Mouse (Mus musculus): ENCODE results near the gene Faap20. TPM values are rescaled to one million over a fixed set of nuclear protein-coding genes. Genes with fewer than 3 reads are reported as not detected.
"Not testable (repeated sequence)": the region's sequence is repeated elsewhere in the genome, so short reads cannot be mapped to it uniquely, and the experiment has no call there.

Gene Faap20
- polyA plus RNA-seq, 1 experiment from 2014 or later = 87.4 TPM

DNA sequence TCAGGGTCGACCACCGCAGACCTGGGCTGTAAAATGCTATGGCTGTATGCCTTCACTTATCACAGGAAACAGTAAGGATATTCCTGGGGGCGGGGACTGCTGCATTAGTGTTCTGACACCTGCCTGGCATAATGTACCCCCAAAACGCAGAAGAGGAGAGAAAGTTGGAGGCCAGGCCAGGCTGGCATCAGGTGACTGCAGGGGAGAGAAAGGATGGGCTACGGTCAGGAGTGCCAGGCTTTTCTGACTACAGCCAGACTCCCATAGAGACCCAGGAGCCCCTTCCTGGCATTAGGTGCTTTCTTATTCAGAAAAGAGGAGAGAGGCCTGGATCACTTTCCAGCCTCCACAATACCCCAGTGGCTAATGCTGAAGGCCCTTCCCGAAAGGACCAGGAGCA lies 10.1 kb upstream of the Faap20 start:
- Histone ChIP-seq H3K9ac (ENCODE audit: low read length) (no peak overlapping the region), H3K9me3 (replicated peaks; ENCODE audit: control insufficient read depth, low read length) (no peaks in the 10 kb centered on the region), H3K27me3 (replicated peaks; ENCODE audit: control insufficient read depth, insufficient read depth, low read length) (no peaks in the 10 kb centered on the region), H3K4me3 (ENCODE audit: low read depth, low read length) (no peak overlapping the region), H3K4me2 (ENCODE audit: low read length) (no peak overlapping the region), H3K4me1 (ENCODE audit: control insufficient read depth, insufficient read depth, low read length) (peaks cover 18% of the 10 kb centered on the region), H3K27ac (ENCODE audit: low read depth, low read length) (no peak overlapping the region), H3K36me3 (ENCODE audit: control insufficient read depth, insufficient read depth, low read length) (no peaks in the 10 kb centered on the region)
- DNase-seq (ENCODE audit: low spot score) = no peak
- no peak for ATAC-seq
- WGBS = 55% methylated on average over 6 of the region's 6 CpGs

DNA sequence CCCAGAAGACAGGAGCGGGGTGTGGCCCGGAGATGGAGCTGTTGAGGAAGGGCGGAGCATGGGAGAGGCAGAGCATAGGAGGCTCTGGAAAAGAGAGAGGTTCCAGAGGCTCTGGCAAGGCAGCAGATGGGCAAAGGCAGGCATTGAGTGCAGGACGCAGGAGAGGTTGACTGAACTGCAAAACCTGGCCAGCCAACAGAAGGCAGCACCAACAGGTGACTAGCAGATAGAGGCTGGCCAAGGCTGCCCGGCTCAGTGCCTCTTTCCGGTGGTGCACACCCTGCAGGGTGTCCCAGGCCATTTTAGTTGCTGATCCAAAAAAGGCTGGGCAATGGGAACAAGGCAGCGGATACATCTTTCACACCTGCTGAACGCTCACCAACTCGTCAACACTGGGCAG lies 7.8 kb upstream of the Faap20 start:
- no peak overlapping the region for H3K27ac ChIP-seq (ENCODE audit: low read depth, low read length)
- no peaks in the 10 kb centered on the region for H3K36me3 ChIP-seq (ENCODE audit: control insufficient read depth, insufficient read depth, low read length)
- WGBS = 76% methylated on average over 9 of the region's 9 CpGs
- no peak overlapping the region for H3K9ac ChIP-seq (ENCODE audit: low read length)
- no peaks in the 10 kb centered on the region for H3K4me1 ChIP-seq (ENCODE audit: control insufficient read depth, insufficient read depth, low read length)
- no peaks in the 10 kb centered on the region for H3K27me3 ChIP-seq (replicated peaks; ENCODE audit: control insufficient read depth, insufficient read depth, low read length)
- no peak overlapping the region for H3K4me2 ChIP-seq (ENCODE audit: low read length)
- H3K9me3 ChIP-seq (replicated peaks; ENCODE audit: control insufficient read depth, low read length) = no peaks in the 10 kb centered on the region
- DNase-seq (ENCODE audit: low spot score) = no peak
- no peak overlapping the region for H3K4me3 ChIP-seq (ENCODE audit: low read depth, low read length)
- ATAC-seq = no peak

DNA sequence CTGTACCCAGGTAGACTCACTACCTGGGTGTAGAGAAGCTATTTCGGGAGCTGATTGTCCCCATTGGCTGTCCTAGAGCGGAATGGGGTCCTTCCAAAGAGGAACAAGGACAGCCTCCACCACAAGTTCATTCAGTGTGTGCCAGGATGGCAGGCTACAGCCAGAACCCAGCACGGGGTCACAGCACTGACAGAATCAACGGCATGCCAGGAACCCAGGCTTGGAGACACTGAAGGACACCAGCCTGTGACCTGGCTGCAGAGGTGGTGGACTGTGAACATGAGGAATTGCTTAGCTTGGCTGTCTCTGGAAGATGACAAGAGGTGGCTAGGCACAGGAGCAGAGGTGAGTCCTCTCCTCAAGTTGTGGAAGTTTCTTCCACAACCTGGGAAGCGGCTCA lies 7.3 kb upstream of the Faap20 start:
- Histone ChIP-seq H3K36me3 (ENCODE audit: control insufficient read depth, insufficient read depth, low read length) (no peaks in the 10 kb centered on the region), H3K9ac (ENCODE audit: low read length) (no peak overlapping the region), H3K27me3 (replicated peaks; ENCODE audit: control insufficient read depth, insufficient read depth, low read length) (no peaks in the 10 kb centered on the region), H3K4me2 (ENCODE audit: low read length) (no peak overlapping the region), H3K4me1 (ENCODE audit: control insufficient read depth, insufficient read depth, low read length) (no peaks in the 10 kb centered on the region), H3K27ac (ENCODE audit: low read depth, low read length) (no peak overlapping the region), H3K4me3 (ENCODE audit: low read depth, low read length) (no peak overlapping the region), H3K9me3 (replicated peaks; ENCODE audit: control insufficient read depth, low read length) (no peaks in the 10 kb centered on the region)
- no peak for DNase-seq (ENCODE audit: low spot score)
- no peak for ATAC-seq
- 91% methylated on average over 5 of the region's 5 CpGs for WGBS

DNA sequence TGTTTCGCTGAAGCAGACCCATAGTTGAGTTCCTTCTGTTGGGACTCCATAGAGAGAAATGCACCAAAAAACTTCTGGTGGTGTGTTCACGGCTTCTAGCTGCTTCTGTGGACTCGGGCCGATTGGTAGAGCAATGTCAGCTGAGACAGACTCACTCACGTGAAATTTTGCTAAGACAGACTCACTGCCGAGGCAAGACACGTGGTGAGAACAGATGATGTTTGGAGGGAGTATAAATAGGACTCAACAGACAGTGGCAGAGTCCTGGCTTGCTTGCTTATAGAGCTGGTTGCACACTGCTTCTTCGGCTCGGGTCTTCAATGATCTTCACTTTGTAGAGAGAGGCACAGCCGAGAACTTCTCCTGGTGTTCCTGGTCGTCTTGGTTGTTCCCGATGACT lies 6.4 kb upstream of the Faap20 start:
- WGBS = 85% methylated on average over 12 of the region's 12 CpGs
- no peaks in the 10 kb centered on the region for H3K4me1 ChIP-seq (ENCODE audit: control insufficient read depth, insufficient read depth, low read length)
- H3K36me3 ChIP-seq (ENCODE audit: control insufficient read depth, insufficient read depth, low read length) = no peaks in the 10 kb centered on the region
- H3K9me3 ChIP-seq (replicated peaks; ENCODE audit: control insufficient read depth, low read length) = no peaks in the 10 kb centered on the region
- no peak overlapping the region for H3K4me2 ChIP-seq (ENCODE audit: low read length)
- no peak for DNase-seq (ENCODE audit: low spot score)
- H3K27ac ChIP-seq (ENCODE audit: low read depth, low read length) = no peak overlapping the region
- H3K27me3 ChIP-seq (replicated peaks; ENCODE audit: control insufficient read depth, insufficient read depth, low read length) = no peaks in the 10 kb centered on the region
- no peak overlapping the region for H3K9ac ChIP-seq (ENCODE audit: low read length)
- ATAC-seq = no peak
- H3K4me3 ChIP-seq (ENCODE audit: low read depth, low read length) = no peak overlapping the region

DNA sequence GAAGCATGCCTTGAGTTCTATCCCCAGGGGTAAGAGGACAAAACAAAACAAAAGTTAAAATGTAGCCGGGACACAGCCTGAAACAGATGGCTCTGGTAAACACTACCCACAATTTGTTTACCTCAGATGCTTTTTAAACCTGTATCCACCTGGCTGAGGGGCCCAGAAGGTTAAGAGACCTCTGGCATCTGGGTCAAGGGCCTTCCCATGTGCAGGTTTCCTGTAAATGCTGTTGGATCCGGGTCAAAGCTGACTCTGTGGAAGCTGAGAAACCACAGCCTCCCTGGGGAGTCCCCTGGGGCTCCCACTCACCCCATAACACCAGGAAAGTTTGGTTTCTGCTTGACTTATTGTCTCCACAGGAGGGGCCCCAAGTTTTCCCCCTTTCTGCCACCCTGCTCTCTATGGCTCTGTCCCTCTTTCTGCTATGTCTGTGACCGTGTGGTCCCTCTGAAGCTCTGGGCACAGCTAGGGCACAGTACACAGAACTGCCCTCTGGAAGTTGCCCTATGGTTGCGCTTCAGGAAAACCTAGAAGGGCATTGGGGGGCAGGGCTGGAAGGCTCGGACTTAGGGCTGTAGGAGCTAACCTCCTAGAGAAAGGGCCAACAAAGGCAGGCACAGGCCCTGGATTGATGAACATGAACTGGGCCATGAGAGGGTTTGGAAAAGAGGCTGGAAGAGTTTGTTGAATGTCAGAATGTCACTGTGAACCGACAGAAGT lies 3.7 kb upstream of the Faap20 start:
- Histone ChIP-seq H3K4me1 (ENCODE audit: control insufficient read depth, insufficient read depth, low read length) (peaks cover 4% of the 10 kb centered on the region; the same call in 1 of the 2 replicates), H3K36me3 (ENCODE audit: control insufficient read depth, insufficient read depth, low read length) (no peaks in the 10 kb centered on the region), H3K9ac (ENCODE audit: low read length) (peak overlapping the region; percentile 17; the same call in 1 of the 2 replicates), H3K4me2 (ENCODE audit: low read length) (no peak overlapping the region), H3K4me3 (ENCODE audit: low read depth, low read length) (no peak overlapping the region), H3K9me3 (replicated peaks; ENCODE audit: control insufficient read depth, low read length) (no peaks in the 10 kb centered on the region), H3K27me3 (replicated peaks; ENCODE audit: control insufficient read depth, insufficient read depth, low read length) (no peaks in the 10 kb centered on the region), H3K27ac (ENCODE audit: low read depth, low read length) (0 out of 2 replicates have a peak overlapping the region, but pooled peaks have one; percentile 17)
- ATAC-seq (no peak), DNase-seq (ENCODE audit: low spot score) (no peak)
- WGBS = 74% methylated on average over 6 of the region's 6 CpGs

DNA sequence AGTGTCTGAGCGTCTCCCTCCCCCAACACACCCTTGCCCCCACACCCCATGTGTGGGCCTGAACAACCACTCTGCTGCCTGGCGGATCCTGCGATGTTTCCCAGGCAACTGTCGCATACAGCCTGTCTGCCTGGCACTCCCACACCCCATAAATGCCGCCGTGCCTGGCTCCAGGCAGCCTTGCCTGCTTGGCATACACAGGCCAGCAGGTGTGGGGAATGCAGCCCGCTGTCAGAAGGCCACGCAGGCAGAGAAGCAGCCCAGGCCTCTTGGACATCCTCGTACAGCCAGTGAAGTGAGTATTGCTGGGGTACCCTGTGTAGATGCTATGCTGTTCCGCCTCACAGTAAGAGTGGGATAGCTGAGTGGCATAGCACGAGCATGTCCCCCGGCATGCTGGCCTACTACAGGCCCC lies 2.9 kb upstream of the Faap20 start:
- ATAC-seq (no peak), DNase-seq (ENCODE audit: low spot score) (peak; percentile 73)
- Histone ChIP-seq H3K4me2 (ENCODE audit: low read length) (no peak overlapping the region), H3K27ac (ENCODE audit: low read depth, low read length) (0 out of 2 replicates have a peak overlapping the region, but pooled peaks have one; percentile 17), H3K9ac (ENCODE audit: low read length) (peak overlapping the region; percentile 17; the same call in 1 of the 2 replicates), H3K4me1 (ENCODE audit: control insufficient read depth, insufficient read depth, low read length) (peaks cover 11% of the 10 kb centered on the region), H3K9me3 (replicated peaks; ENCODE audit: control insufficient read depth, low read length) (no peaks in the 10 kb centered on the region), H3K4me3 (ENCODE audit: low read depth, low read length) (no peak overlapping the region), H3K27me3 (replicated peaks; ENCODE audit: control insufficient read depth, insufficient read depth, low read length) (no peaks in the 10 kb centered on the region), H3K36me3 (ENCODE audit: control insufficient read depth, insufficient read depth, low read length) (no peaks in the 10 kb centered on the region)
- WGBS = 63% methylated on average over 12 of the region's 12 CpGs

DNA sequence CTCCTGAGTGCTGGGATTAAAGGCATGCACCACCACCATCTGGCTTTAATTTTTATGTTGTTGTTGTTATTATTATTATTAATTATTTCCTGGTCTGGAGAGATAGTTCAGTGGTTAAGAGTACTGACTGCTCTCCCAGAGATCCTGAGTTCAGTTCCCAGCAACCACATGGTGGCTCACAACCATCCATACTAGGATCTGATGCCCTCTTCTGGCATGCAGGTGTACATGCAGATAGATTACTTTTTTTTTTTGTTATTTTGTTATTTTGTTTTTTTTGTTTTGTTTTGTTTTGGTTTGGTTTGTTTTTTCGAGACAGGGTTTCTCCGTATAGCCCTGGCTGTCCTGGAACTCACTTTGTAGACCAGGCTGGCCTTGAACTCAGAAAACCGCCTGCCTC lies 1.5 kb upstream of the Faap20 start:
- WGBS = 98% methylated on average over 3 of the region's 3 CpGs
- not testable (repeated sequence) for H3K27me3 ChIP-seq (replicated peaks; ENCODE audit: control insufficient read depth, insufficient read depth, low read length); H3K4me3 ChIP-seq (ENCODE audit: low read depth, low read length); H3K9ac ChIP-seq (ENCODE audit: low read length); H3K27ac ChIP-seq (ENCODE audit: low read depth, low read length); DNase-seq (ENCODE audit: low spot score); H3K4me2 ChIP-seq (ENCODE audit: low read length); H3K36me3 ChIP-seq (ENCODE audit: control insufficient read depth, insufficient read depth, low read length); H3K9me3 ChIP-seq (replicated peaks; ENCODE audit: control insufficient read depth, low read length); ATAC-seq
- H3K4me1 ChIP-seq (ENCODE audit: control insufficient read depth, insufficient read depth, low read length) = peaks cover 20% of the 10 kb centered on the region

DNA sequence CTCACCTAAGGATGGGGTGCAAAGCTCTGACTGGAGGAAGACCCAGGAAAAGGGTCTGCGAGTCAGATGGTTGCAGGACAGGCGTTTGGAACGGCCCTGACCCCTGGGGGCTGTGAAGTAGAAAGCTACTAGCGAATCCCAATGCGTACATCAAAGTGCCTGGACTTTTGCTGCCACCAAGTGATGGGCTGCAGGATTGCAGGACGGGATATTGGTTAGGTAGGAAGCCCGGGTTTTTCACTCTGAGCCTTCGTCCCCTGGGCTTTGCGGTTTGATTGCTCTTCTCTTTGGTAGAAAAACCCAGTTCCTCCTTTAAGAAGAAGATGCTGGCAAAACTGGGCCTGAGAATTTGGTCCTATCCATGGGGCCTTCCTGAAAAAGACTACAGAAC lies 350 bp upstream of the Faap20 start:
- H3K4me2 ChIP-seq (ENCODE audit: low read length) = peak overlapping the region; percentile 93
- peak overlapping the region; percentile 88 for H3K9ac ChIP-seq (ENCODE audit: low read length)
- H3K4me3 ChIP-seq (ENCODE audit: low read depth, low read length) = peak overlapping the region; percentile 59
- H3K4me1 ChIP-seq (ENCODE audit: control insufficient read depth, insufficient read depth, low read length) = peaks cover 20% of the 10 kb centered on the region
- peak; percentile 81 for ATAC-seq
- no peaks in the 10 kb centered on the region for H3K9me3 ChIP-seq (replicated peaks; ENCODE audit: control insufficient read depth, low read length)
- WGBS = 2% methylated on average over 9 of the region's 9 CpGs
- peaks cover 3% of the 10 kb centered on the region; the same call in 1 of the 2 replicates for H3K36me3 ChIP-seq (ENCODE audit: control insufficient read depth, insufficient read depth, low read length)
- no peaks in the 10 kb centered on the region for H3K27me3 ChIP-seq (replicated peaks; ENCODE audit: control insufficient read depth, insufficient read depth, low read length)
- H3K27ac ChIP-seq (ENCODE audit: low read depth, low read length) = peak overlapping the region; percentile 99
- DNase-seq (ENCODE audit: low spot score) = peak; percentile 98

DNA sequence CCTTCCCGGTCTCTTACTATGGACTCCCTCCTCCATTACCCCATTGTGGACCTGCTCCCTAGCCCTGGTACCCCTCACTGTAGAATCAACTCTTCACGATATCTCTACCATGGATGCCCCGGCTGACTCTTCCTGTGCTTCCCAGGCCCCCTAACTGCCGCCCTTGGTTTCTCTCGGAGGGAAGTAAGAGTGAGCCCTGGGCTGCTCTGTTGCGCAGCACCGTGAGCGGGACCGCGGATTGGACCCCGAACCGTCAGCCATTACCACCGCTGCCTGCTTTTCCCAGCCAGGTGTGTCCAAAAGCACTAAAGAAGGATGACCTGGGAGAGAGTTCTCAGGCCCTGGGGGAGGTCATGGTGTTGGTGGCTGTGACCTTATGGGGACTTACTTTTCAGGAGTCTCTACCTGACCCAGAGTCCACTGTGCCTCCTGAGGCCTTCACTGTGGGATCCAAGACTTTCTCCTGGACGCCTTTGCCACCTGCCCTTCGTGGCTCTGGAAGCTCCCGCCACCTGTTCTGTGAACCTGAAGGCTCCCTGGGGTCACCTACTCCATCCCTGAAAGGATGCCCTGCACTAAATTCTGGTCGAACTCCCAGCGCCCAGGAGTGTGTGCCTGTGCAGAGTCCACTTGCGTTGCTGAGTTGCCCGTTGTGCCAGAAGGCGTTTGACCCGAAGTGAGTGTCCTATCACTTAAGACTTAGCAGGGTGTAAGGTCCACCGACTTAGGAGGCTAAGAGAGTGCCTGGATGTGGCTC lies 937 bp downstream of the Faap20 start:
- 9% methylated on average over 23 of the region's 23 CpGs for WGBS
- peak overlapping the region; percentile 59 for H3K4me3 ChIP-seq (ENCODE audit: low read depth, low read length)
- ATAC-seq (no peak; the same call in 1 of the 2 replicates), DNase-seq (ENCODE audit: low spot score) (no peak)
- H3K27me3 ChIP-seq (replicated peaks; ENCODE audit: control insufficient read depth, insufficient read depth, low read length) = no peaks in the 10 kb centered on the region
- no peaks in the 10 kb centered on the region for H3K9me3 ChIP-seq (replicated peaks; ENCODE audit: control insufficient read depth, low read length)
- H3K4me1 ChIP-seq (ENCODE audit: control insufficient read depth, insufficient read depth, low read length) = peaks cover 20% of the 10 kb centered on the region
- H3K27ac ChIP-seq (ENCODE audit: low read depth, low read length) = peak overlapping the region; percentile 99
- H3K4me2 ChIP-seq (ENCODE audit: low read length) = peak overlapping the region; percentile 93
- H3K9ac ChIP-seq (ENCODE audit: low read length) = peak overlapping the region; percentile 88
- peaks cover 3% of the 10 kb centered on the region; the same call in 1 of the 2 replicates for H3K36me3 ChIP-seq (ENCODE audit: control insufficient read depth, insufficient read depth, low read length)

Measured in forebrain, embryonic 14.5 days (tissue).